Mouse (Mus musculus) gastrocnemius, postnatal 14 days (tissue): ENCODE results near the gene Matk. TPM values are rescaled to one million over a fixed set of nuclear protein-coding genes. Genes with fewer than 3 reads are reported as not detected.
A peak's percentile ranks its signal among the peaks of the same experiment; 100 is the strongest.

Experiments used
- DNase-seq: peaks from one replicate; pipeline ENCODE4 v3.0.0; 2021; ENCODE audit warnings: mixed read lengths
- intact Hi-C: fragments of 180-260 bp; cut with DNase I; formaldehyde crosslinking; loops from one replicate; pipeline ENCODE4 v1.15.1; 2025; ENCODE audit warnings: low total_unique reads
- total RNA-seq, 2 experiments: library from RNA; stranded (reverse); gene quantifications; 2 replicates each; pipeline ENCODE4 v1.2.3; 2021

The Matk gene
- total RNA-seq, 2 experiments from 2014 or later = 0.33 to 0.57 TPM

DNA sequence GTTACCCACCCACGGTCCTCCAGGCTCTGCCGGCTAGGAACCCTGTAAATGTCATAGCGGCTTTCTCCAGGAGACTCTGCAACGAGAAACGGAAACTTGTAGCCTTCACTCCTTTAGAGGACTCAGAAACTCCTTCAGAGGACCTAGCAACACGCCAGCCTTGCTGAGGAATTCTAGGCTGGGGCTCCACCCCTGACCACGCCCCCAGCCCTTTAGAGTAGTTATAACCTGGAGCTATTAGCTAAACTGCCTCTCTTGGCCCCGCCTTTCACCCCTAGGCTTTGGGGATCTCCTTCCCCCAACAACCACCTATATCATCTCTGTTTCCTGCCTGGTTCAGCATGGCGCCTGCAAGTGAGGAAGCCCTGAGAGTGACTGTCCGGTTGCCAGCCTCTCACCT lies 26.8 kb downstream of the Matk start:
- DNase-seq = no peak
- intact Hi-C loops = no loop called here

DNA sequence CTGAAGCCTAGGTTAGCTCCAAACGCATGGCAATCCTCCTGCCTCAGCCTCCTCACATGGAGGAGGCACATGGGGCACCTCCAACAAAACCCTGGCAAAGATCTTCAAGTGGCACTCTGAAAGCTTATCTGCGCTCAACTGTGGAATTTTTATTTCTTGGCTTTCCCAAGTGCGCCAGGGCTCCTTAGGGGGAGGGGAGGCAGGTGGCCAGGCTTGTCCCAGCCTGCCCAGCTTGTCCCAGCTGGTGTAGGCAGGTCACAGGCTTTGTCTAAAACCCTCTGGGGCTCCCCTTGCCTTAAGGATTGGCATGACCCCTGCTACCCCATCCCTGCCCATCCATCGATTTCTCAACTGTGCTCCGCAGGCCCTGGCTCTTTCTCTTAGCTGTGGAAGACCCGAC lies 31.5 kb downstream of the Matk start:
- no peak for DNase-seq
- intact Hi-C loops = loop anchor here (10.0 kb wide), 1 partner anchor 171 kb away; the partner anchor contains the start of gene Nfic

DNA sequence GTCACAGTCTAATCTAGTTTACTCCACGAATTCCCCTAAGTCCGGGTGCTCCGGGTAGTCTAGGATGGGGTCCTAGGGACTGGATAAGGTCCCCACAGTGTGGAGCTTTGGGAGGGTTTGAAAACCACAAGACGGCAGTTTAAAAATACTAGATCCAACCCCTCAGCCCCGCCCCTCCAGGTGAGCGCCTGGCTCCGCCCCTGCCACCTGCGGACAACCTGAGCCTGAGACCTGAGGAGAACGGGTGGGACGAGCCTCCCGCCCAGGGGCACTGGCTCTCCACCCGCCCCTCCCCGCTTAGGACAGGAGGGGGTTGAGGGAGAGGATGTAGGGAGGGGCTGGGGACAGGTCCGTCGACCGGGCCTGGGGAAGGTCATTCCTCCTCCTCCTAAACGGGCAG lies 32.0 kb downstream of the Matk start:
- intact Hi-C loops = loop anchor here (5.0 to 10.0 kb wide), 2 partner anchors 68 to 170 kb away; partner anchors contain the start of genes Hmg20b and Nfic
- no peak for DNase-seq

DNA sequence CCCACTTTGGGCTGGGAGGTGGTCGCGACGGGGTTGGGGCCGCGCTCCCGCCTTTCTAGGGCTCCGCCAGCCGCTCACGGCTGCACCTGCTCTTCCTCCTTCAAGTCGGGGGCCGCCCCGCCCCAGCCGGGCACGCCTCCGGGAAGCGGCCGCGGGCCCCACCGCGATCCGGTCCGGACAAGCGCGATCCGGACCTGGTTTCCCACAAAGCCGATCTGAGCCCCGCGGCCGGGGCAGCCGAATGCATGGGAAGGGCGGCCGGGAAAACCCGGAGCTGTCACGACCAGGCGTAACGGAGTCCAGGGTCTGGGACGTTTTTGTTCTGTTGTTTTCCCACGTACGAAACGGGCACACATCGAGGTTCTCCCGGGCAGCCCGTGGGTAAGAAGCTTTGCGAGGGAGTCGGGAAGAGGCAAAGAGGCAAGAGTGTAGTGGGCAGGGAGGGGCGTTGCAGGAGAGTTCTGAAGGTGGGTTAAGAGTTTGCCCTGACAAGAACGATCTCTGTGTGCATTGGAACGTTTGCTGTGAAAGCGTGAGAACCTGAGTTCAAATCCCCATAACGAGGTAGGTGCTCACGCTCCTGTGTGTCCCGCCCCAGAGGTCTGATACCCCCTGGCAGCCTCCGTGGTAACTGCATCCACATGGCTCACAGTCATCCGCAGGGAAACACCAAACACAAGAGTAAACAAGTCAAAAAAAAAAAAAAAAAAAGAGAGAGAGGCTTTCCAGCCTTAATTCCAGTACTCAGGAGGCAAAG lies 33.1 kb downstream of the Matk start:
- intact Hi-C loops = loop anchor here (5.0 to 10.0 kb wide), 2 partner anchors 66 to 169 kb away; partner anchors contain the start of genes Hmg20b and Nfic
- DNase-seq = peak; percentile 91

DNA sequence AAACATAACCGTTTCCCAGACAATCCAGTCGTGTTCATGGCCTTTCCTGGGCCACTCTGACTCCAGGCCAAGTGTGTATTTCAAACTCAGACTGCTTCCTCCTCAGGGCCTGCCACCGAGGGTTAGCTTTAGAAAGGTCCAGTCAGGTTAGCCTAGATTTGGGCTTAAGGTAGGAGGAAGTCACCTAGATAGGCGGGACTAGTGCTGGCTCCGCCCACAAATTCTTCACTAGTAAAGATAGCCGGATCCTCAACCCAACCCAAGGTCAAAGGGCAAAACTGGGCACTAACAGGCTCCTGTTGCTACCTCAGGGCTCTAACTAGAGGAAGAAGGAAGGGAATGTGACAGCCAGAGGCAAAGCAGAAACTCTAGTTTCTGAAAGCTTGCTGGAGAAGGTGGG lies 33.9 kb downstream of the Matk start:
- intact Hi-C loops = loop anchor here (5.0 to 10.0 kb wide), 2 partner anchors 66 to 168 kb away; partner anchors contain the start of genes Hmg20b and Nfic
- DNase-seq = no peak

DNA sequence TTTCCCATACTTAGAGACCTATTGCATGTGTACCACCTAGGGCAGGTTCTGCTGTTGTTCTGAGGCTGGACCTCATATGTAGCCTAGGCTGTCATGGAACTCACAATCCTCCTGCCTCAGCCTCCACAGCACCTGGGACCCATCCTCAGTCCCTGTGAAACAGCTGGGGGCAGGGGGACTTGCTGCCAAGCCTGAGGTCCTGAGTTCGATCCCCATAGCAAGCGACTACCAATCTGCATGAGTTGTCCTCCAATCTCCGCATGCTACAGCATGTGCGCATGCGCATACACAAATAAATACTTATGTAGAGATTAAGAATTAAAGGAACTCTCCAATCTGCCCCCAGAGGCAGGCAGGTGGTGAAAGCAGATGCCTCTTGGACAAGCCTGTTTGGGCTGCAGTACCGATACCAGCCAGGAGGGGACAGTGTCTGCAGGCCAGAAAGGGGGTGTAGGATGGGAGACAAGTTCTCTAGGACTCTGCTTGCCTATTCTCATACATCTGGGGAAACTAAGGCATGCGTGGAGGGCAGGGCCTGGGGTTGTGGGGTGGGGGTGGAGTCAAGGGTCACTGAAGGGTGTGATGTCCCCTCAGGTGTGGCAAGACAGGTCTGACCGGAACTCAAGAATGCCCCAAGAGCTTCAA lies 34.9 kb downstream of the Matk start:
- DNase-seq = peak; percentile 54
- intact Hi-C loops = loop anchor here (5.0 to 10.0 kb wide), 2 partner anchors 65 to 167 kb away; partner anchors contain the start of genes Hmg20b and Nfic

- DNase-seq = no peak
- intact Hi-C loops = loop anchor here (5.0 to 10.0 kb wide), 2 partner anchors 64 to 166 kb away; partner anchors contain the start of genes Hmg20b and Nfic
Observed at GRCm38 (mm10) chr10:81288601-81289000, 35.9 kb downstream of the Matk start.

DNA sequence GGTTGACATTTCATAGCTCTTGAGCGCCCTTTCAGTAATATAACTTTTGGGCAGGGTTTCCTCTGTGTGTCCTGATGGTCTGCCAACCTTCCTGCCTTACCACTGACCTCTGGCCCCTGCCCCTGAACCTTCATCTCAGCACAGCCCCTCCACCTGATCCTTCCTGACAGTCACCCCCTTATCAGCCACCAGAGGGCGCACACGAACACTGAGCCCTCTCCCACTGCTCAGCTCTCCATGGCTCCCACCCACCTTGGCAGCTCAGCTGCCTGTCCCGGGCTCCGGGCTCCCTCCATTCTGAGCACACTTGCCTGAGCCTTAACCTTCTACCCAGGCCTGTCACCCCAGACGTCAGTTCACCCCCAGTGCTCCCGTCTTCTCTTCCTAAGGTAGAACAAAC lies 36.5 kb downstream of the Matk start:
- DNase-seq = peak; percentile 73
- intact Hi-C loops = loop anchor here (5.0 to 10.0 kb wide), 2 partner anchors 63 to 166 kb away; partner anchors contain the start of genes Hmg20b and Nfic

- no peak for DNase-seq
- intact Hi-C loops = loop anchor here (5.0 to 10.0 kb wide), 2 partner anchors 62 to 165 kb away; partner anchors contain the start of genes Hmg20b and Nfic
Observed at GRCm38 (mm10) chr10:81289811-81290210, 37.1 kb downstream of the Matk start.

DNA sequence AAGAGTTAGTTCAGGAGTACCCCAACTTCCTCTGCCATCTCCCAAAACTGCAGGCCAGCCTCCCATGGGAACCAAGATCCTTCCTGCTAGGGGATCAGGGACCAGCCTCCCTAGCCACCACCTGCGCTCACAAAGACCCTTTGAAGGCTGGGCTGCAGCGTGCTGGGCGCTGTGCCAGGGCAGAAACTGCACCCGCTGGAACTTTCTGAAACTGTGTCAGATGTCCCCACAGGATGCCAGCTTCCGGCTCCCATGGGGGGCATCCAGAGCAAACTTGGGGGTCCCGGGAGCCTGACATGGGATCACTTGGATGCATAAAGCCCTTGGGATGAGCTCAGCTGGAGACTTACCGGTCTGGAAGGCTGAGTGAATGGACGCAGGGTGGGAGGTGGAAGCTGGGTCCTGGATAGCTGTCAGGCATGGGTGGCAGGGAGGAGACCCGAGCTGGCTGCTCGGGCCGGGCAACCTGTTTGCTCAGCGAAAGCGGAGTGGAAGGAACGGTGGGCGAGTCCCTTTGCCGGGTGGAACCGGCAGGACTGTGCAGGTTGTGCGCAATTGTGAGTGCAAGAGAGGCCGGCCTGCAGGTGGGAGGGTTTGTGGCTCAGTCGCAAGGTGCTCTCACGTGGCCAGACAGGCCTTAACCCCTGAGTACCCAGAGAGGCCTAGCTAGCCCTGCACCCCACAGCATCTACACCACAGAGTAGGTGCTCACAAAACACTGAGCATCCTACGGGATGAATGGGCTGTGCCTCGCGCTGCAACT lies 38.1 kb downstream of the Matk start:
- DNase-seq = no peak
- intact Hi-C loops = no loop called here

DNA sequence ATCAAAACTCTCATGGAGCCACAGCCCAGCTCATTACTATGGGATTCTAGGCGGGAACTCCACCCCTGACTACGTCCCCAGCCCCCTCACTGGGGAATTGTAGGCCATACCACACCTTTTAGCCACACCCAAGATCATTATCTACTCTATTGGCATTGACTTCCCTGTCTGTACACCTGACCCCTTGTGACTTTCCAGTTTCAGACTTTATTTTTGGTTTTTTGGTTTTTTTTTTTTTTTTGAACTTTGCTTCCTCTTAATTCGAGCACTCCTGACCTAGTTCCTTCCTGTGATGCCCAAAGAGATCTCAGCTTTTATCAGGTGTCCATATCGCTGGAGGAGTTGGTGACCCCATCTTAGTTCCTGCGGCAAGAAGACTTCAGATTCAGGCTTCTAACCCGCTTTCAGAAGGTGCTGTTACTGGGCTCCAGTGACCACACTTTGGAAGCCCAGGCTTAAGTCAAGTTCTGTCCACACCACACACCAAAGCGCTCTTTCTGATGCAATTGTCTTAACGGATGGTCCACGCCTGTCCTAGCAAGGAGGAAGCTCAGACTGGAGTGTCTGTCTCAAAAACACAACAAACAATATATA lies 38.9 kb downstream of the Matk start, which contains the start of gene Tjp3:
TSS of gene Tjp3 (minus strand) at position 71 of the 594 bp plus-strand sequence.
- intact Hi-C loops = no loop called here
- no peak for DNase-seq

DNA sequence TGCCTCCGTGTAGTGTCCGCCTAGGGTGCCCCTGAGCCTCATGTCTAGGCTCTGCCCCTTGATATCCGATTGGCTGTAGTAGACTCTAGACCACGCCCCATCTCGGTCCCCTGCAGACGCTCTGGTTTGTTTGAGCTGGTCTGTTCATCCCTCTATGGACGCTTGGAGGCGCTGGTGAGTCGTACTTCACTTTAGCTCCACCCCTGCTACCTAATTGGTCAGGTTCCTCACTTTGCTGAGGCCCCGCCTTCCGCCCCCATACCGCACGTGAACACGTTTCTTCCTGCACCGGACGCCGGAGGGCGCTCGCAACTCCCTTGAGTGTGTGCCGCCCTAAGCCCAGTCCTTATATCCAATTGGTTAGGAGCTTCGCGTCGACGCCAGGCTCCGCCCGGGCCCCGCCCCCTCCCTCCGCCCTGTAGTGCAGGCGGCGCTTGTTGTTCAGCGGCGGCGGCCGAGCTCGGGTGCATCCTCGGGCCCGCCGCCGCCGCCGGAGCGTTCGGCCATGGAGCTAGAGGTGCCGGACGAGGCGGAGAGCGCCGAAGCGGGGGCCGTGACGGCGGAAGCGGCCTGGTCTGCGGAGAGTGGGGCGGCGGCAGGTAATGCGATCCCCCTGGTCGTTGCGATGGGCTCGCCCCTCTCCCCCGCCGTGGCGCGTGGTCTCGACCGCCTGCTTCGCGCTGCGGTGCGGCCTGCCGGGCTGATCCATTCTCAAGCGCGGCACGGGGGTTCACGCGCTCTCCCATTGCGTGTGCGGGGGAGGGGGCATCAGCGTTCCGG lies 40.0 kb downstream of the Matk start, which contains the start of gene Pip5k1c:
TSS of gene Pip5k1c (plus strand) at position 410 of the 780 bp plus-strand sequence.
- intact Hi-C loops = no loop called here

GRCm38 (mm10) chr10:81293334-81294030 lies 40.7 kb downstream of the Matk start:
- DNase-seq = no peak
- intact Hi-C loops = no loop called here

More for the DNA sequence above, 40.0 kb downstream of the Matk start, which contains the start of gene Pip5k1c:
- DNase-seq = peak; percentile 98

- intact Hi-C loops = no loop called here
- no peak for DNase-seq
Observed at GRCm38 (mm10) chr10:81294442-81294841, 41.7 kb downstream of the Matk start.

DNA sequence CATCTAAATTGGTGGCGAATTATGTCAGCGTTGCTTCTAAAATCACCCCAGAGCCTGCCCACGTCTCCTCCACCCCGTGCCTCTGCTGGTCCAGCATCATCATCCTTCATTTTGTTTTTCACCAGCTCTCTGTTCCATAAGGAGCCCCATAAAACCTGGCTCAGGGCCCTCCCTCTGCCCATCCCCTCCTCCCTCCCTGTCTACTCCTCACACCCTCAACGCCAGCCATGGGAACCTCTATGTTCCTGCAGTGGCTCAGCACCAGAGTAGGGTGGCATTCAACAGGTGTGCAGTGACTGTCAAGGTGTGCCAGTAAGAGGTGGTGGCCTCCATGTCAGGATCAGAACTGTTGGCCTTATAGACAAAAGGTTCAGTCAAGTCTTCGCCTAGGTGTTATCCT lies 42.5 kb downstream of the Matk start:
- DNase-seq = no peak
- intact Hi-C loops = no loop called here

GRCm38 (mm10) chr10:81297246-81297645 lies 44.5 kb downstream of the Matk start:
- no peak for DNase-seq
- intact Hi-C loops = no loop called here

GRCm38 (mm10) chr10:81297845-81298244 lies 45.1 kb downstream of the Matk start:
- intact Hi-C loops = no loop called here
- DNase-seq = peak; percentile 48
